Mouse (Mus musculus): ENCODE data around the gene Zbtb16.

Gene Zbtb16

GRCm38 (mm10) chr9:48605697-48606096, 230.3 kb downstream of the Zbtb16 start:
- no peak for DNase-seq (ENCODE audit: low spot score in 2 of 2)

- DNase-seq (ENCODE audit: low spot score in 2 of 2) = no peak
Observed at GRCm38 (mm10) chr9:48604939-48605598, 231.0 kb downstream of the Zbtb16 start, which contains the start of gene Nnmt. TSS of gene Nnmt (minus strand) at chr9:48605153.

Data from spleen, postnatal 10 days (tissue).